Mouse (Mus musculus) liver, embryonic 14.5 days (tissue): ENCODE results near the gene Rnf220. TPM values are rescaled to one million over a fixed set of nuclear protein-coding genes. Genes with fewer than 3 reads are reported as not detected.
A peak's percentile ranks its signal among the peaks of the same experiment; 100 is the strongest.

Source experiments
- ATAC-seq: fragments of 200-750 bp; cut with Nextera tagmentation; 2 replicates; pipeline ENCODE4 v1.8.0; 2017; ENCODE audit warnings: moderate number of reproducible peaks, mild to moderate bottlenecking, moderate library complexity; ENCODE audit not compliant: insufficient read depth
- DNase-seq, 3 experiments: peaks; one replicate each; pipeline ENCODE4 v3.0.0-alpha.2; 2012 to 2013; ENCODE audit warnings: low read depth in 3 of 3, low spot score in 3 of 3
- H3K27ac ChIP-seq: fragments of 300-500 bp; sonication (generic); 2 replicates; pipeline ENCODE4 v1.5.1; 2014; ENCODE audit warnings: moderate library complexity, mild to moderate bottlenecking, control low read depth, inconsistent platforms
- H3K27me3 ChIP-seq: fragments of 300-500 bp; sonication (generic); 2 replicates; pipeline ENCODE4 v1.6.1; 2014; ENCODE audit warnings: mild to moderate bottlenecking, low read length, moderate library complexity; ENCODE audit not compliant: control insufficient read depth, insufficient read depth
- H3K36me3 ChIP-seq: fragments of 300-500 bp; sonication (generic); replicated peaks from 2 replicates; pipeline ENCODE4 v1.6.1; 2014; ENCODE audit warnings: low read depth; ENCODE audit not compliant: control insufficient read depth, insufficient read depth
- H3K4me1 ChIP-seq, 2 experiments: fragments of 200-500 bp in 1 of 2; fragments of 300-500 bp in 1 of 2; sonication (generic) in 1 of 2; replicated peaks; 2 replicates each; pipeline ENCODE4 v1.6.1; 2012 to 2014; ENCODE audit warnings: antibody characterized with exemption in 1 of 2, inconsistent platforms in 1 of 2, low read length in 1 of 2; ENCODE audit not compliant: control insufficient read depth in 2 of 2, insufficient read depth in 2 of 2
- H3K4me2 ChIP-seq: fragments of 300-500 bp; sonication (generic); 2 replicates; pipeline ENCODE4 v1.6.1; 2014; ENCODE audit warnings: low read depth, mild to moderate bottlenecking, control low read depth, moderate library complexity
- H3K4me3 ChIP-seq, 2 experiments: fragments of 200-500 bp in 1 of 2; fragments of 300-500 bp in 1 of 2; sonication (generic) in 1 of 2; 2 replicates each; pipeline ENCODE4 v1.5.1; 2012 to 2014; ENCODE audit warnings: low read depth in 2 of 2, low read length in 2 of 2, mild to moderate bottlenecking in 2 of 2, control low read depth in 1 of 2, inconsistent platforms in 1 of 2, moderate library complexity in 1 of 2; ENCODE audit not compliant: insufficient read depth in 1 of 2
- H3K9ac ChIP-seq: fragments of 300-500 bp; sonication (generic); replicated peaks from 2 replicates; pipeline ENCODE4 v1.6.1; 2014; ENCODE audit warnings: mild to moderate bottlenecking, control low read depth, moderate library complexity
- H3K9me3 ChIP-seq: fragments of 300-500 bp; sonication (generic); 2 replicates; pipeline ENCODE4 v1.6.1; 2016; ENCODE audit warnings: low read length, mixed read lengths; ENCODE audit not compliant: control insufficient read depth
- CTCF ChIP-seq: IDR thresholded peaks from 2 replicates; pipeline ENCODE4 v1.5.1; 2016; ENCODE audit warnings: antibody characterized with exemption, low read depth, control low read depth
- EP300 ChIP-seq: IDR thresholded peaks from 2 replicates; pipeline ENCODE4 v1.6.1; 2016; ENCODE audit warnings: antibody characterized with exemption, low read depth
- WGBS: fragments of 180-500 bp; shearing (Covaris S2); extraction: QIAGEN DNeasy Blood & Tissue Kit; methylation state at CpG from one replicate; pipeline ENCODE4 v1.1.7; 2014; ENCODE audit not compliant: insufficient replicate concordance; 5-methylcytosine and 5-hydroxymethylcytosine counted together
- polyA plus RNA-seq, 2 experiments: library from polyadenylated mRNA; depleted of rRNA in 1 of 2; stranded (reverse) in 1 of 2; unstranded in 1 of 2; fragments of >200 nt; fragmentation: Nextera tagmentation in 1 of 2; extraction: Ambion mirVana in 1 of 2; gene quantifications; 2 replicates each; pipeline versions ENCODE4 v1.2.1 to v1.2.3; 2012 to 2014

The Rnf220 gene
- polyA plus RNA-seq, 2 experiments = 17.9 to 29.1 TPM

DNA sequence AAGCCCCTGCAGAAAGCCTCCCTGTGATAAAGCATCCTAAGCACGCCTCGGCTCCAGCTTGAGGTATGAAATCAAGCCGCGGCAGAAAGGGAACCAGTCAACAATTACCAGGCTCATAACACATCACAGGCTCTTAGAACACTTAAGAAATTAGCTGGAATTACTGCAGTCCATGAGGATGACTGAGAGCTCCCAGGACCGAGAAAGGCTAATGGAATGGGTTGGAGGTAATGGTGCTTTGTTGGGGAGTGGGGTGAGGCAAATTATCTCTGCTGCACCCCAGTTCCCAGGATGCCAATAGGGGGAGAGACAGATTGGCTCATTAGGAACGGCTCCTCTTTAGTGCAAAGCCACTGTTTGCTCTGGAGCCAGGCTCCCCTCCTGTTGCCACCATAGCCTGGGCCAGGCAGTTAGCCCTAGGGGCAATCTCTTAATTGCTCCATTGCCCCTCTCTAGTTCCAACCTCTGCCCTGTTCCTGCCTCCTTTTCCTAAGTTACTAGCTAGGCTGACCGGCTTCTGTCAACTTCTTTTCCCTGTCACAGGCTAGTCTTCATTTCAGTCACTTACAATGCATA lies 262.6 kb downstream of the Rnf220 start:
- H3K27me3 ChIP-seq = no peaks in the 10 kb centered on the region
- no peak overlapping the region for H3K27ac ChIP-seq
- DNase-seq = no peak
- no peak for TF ChIP-seq CTCF
- no peak for TF ChIP-seq EP300
- no peaks in the 10 kb centered on the region for H3K9me3 ChIP-seq
- H3K36me3 ChIP-seq = no peaks in the 10 kb centered on the region
- no peak overlapping the region for H3K4me2 ChIP-seq
- 51% methylated on average over 7 of the region's 7 CpGs for WGBS
- H3K4me1 ChIP-seq = no peaks in the 10 kb centered on the region
- no peak for ATAC-seq
- H3K4me3 ChIP-seq = no peak overlapping the region
- H3K9ac ChIP-seq = no peak overlapping the region

- no peak overlapping the region for H3K27ac ChIP-seq
- H3K4me2 ChIP-seq = no peak overlapping the region
- H3K9me3 ChIP-seq = no peaks in the 10 kb centered on the region
- TF ChIP-seq CTCF (no peak), EP300 (no peak)
- no peak overlapping the region for H3K9ac ChIP-seq
- WGBS = 61% methylated on average over 2 of the region's 2 CpGs
- H3K4me3 ChIP-seq = no peak overlapping the region
- ATAC-seq (peak; percentile 48; the same call in 1 of the 2 replicates), DNase-seq (peak in 1 of 3 experiments; percentile 22)
- H3K36me3 ChIP-seq = no peaks in the 10 kb centered on the region
- no peaks in the 10 kb centered on the region for H3K27me3 ChIP-seq
- H3K4me1 ChIP-seq = no peaks in the 10 kb centered on the region
Observed at GRCm38 (mm10) chr4:117231208-117231607, 265.6 kb downstream of the Rnf220 start.

DNA sequence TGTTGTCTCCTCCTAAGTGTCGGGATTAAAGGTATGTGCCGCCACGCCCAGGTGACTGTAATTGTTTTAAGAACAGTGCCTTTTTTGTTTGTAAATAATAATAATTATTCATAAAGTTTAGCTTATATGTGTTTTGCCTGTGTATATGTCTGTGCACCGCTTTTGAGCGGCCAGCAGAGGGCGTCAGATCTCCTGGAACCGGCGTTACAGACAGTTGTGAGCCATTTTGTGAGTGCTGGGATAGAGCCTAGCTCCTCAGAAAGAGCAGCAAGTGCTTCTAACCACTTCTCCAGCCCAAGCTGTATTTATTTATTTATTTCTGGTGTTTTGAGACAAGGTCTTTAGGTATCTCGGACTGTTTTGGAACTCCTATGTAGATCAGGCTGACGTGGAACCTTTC lies 266.5 kb downstream of the Rnf220 start:
- no peaks in the 10 kb centered on the region for H3K36me3 ChIP-seq
- H3K9me3 ChIP-seq = no peaks in the 10 kb centered on the region
- H3K27ac ChIP-seq = no peak overlapping the region
- no peak for DNase-seq
- H3K4me1 ChIP-seq = no peaks in the 10 kb centered on the region
- no peak overlapping the region for H3K4me3 ChIP-seq
- no peaks in the 10 kb centered on the region for H3K27me3 ChIP-seq
- 46% methylated on average over 10 of the region's 10 CpGs for WGBS
- no peak for ATAC-seq
- TF ChIP-seq EP300 (no peak), CTCF (peak; percentile 80)
- no peak overlapping the region for H3K9ac ChIP-seq
- no peak overlapping the region for H3K4me2 ChIP-seq

DNA sequence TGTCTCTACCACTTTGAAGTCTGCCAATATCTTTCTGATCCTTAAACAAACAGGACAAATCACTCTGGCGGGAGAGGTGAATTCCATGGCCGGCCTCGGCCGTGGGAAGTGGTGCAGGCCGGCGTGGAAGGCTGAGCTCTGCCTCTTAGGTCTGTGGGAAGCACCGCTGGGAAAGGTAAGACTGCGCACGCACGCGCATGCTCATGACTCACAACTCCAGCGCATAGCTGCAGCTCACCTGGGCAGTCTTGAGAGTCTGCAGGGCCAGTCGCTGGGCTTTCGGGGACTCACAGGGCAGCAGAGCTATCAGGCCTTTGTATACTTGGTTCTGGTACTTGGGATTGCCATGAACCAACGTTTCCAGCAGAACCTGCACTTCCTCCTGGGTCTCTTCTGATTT lies 267.3 kb downstream of the Rnf220 start:
- DNase-seq (no peak), ATAC-seq (no peak)
- Histone ChIP-seq H3K4me3 (no peak overlapping the region), H3K4me1 (no peaks in the 10 kb centered on the region), H3K4me2 (no peak overlapping the region), H3K9ac (no peak overlapping the region), H3K36me3 (no peaks in the 10 kb centered on the region), H3K9me3 (no peaks in the 10 kb centered on the region), H3K27me3 (no peaks in the 10 kb centered on the region), H3K27ac (no peak overlapping the region)
- TF ChIP-seq EP300 (no peak), CTCF (no peak)
- WGBS = 67% methylated on average over 15 of the region's 15 CpGs

GRCm38 (mm10) chr4:117225250-117225649 lies 271.6 kb downstream of the Rnf220 start:
- H3K9me3 ChIP-seq = no peaks in the 10 kb centered on the region
- H3K27ac ChIP-seq = no peak overlapping the region
- no peaks in the 10 kb centered on the region for H3K27me3 ChIP-seq
- no peak overlapping the region for H3K4me2 ChIP-seq
- no peak overlapping the region for H3K4me3 ChIP-seq
- H3K9ac ChIP-seq = no peak overlapping the region
- TF ChIP-seq CTCF = no peak
- no peak for TF ChIP-seq EP300
- H3K4me1 ChIP-seq = no peaks in the 10 kb centered on the region
- no peaks in the 10 kb centered on the region for H3K36me3 ChIP-seq
- DNase-seq = no peak
- no peak for ATAC-seq
